Mouse (Mus musculus) brown adipose tissue, adult 24 weeks (tissue): ENCODE data around the gene Sema3b. TPM values are rescaled to one million over a fixed set of nuclear protein-coding genes. Genes with fewer than 3 reads are reported as not detected.

Source experiments
- H3K27ac ChIP-seq: fragments of 200-500 bp; replicated peaks from 2 replicates; pipeline ENCODE4 v1.5.1; 2012; ENCODE audit warnings: low read depth, mild to moderate bottlenecking, low read length
- H3K4me1 ChIP-seq: fragments of 200-500 bp; 2 replicates; pipeline ENCODE4 v1.6.1; 2012; ENCODE audit warnings: low read length, mixed read lengths; ENCODE audit not compliant: control insufficient read depth, insufficient read depth, insufficient read length
- H3K4me3 ChIP-seq: fragments of 200-500 bp; 2 replicates; pipeline ENCODE4 v1.5.1; 2012; ENCODE audit warnings: low read depth, mild to moderate bottlenecking, low read length, moderate library complexity; ENCODE audit not compliant: insufficient read depth
- polyA plus RNA-seq: library from polyadenylated mRNA; stranded (reverse); fragments of >200 nt; gene quantifications from 2 replicates; pipeline ENCODE4 v1.2.4, GENCODE M21; 2012; ENCODE audit not compliant: missing spikeins, insufficient read depth, insufficient read length

Sema3b gene
- polyA plus RNA-seq, 1 experiment = 3.3 TPM

DNA sequence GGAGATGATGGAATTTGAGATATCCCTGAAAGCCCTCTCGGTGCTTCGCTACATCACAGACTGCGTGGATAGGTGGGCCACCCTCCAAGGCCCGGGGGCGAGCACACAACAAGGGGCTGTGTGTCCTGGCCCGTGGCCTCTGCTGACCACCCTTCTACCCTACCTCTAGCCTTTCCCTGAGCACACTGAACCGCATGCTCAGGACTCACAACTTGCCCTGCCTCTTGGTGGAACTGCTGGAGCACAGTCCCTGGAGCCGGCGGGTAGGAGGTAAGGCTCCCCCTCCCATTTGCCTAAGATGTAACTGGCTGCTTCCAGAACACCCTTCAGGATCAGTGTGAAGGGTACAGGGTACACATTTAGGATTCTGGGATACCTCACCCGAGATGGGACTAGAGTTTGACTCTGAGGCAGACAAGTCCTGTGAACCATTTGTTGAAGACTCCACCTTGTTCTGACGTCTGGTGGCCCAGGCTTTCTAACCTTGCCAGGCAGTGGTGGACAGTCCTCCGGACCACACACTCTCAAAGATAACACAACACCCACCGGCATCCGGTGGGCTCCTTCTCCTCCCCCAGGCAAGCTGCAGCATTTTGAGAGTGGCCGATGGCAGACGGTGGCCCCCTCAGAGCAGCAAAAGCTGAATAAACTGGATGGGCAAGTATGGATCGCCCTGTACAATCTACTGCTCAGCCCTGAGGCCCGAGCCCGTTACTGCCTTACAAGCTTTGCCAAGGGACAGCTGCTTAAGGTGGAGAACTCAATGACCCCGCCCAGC is 59.5 kb downstream of the Sema3b start:
- peaks cover 10% of the 10 kb centered on the region for H3K4me1 ChIP-seq

DNA sequence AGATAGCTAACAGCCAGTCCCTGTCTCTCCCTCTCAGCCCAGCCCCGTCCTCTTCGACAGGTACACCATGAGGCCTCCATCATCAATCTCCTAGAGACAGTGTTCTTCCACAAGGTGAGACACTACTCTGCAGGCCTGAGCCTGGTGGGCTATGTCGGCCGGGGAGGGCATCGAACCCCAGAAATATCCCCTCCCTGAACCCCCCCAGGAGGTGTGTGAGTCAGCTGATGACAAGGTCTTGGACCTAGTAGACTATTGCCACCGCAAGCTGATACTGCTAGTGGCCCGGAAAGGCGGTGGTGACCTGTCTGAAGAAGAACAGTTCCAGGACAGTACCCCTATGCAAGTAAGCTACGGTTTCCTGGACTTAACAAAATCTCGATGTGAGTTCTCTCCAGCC is 60.2 kb downstream of the Sema3b start:
- Histone ChIP-seq H3K4me1 (peaks cover 10% of the 10 kb centered on the region), H3K27ac (no peak overlapping the region), H3K4me3 (no peak overlapping the region)

More for the DNA sequence above, 59.5 kb downstream of the Sema3b start:
- no peak overlapping the region for H3K4me3 ChIP-seq
- no peak overlapping the region for H3K27ac ChIP-seq

DNA sequence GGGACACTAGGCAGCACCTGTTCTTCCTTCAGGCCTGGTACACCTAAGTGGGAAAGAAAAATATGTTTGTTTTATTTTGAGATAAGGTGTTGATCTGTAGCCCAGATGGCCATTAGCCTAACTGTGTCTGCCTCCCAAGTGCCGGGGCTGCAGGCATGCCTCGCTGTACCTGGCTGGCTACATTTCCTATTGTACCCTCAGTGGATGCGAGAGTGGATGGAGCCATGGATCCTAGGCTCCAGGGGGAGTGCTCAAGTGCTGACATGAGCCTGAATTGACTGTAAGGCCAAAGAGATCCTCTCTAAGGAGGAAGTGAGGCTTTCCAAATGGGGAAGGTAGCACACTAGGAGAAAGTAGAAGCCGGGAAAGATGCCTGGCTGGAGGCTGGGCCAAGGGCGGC is 61.1 kb downstream of the Sema3b start:
- H3K4me3 ChIP-seq = no peak overlapping the region
- H3K27ac ChIP-seq = no peak overlapping the region
- H3K4me1 ChIP-seq = peaks cover 10% of the 10 kb centered on the region

Other genes with a start within 250 kb of the Sema3b start
- gene Cacna2d2, start 209.6 kb downstream of the Sema3b start, polyA plus RNA-seq = not detected in 2 replicates
- 11.9 and 14.1 TPM in 2 replicates for gene Tmem115, start 75.3 kb downstream of the Sema3b start, polyA plus RNA-seq
- gene Cyb561d2, start 67.0 kb downstream of the Sema3b start, polyA plus RNA-seq = 6.1 and 6.3 TPM in 2 replicates
- gene Nprl2, start 67.0 kb downstream of the Sema3b start, polyA plus RNA-seq = 19.2 and 22.5 TPM in 2 replicates
- not detected in 2 replicates for gene Zmynd10, start 61.9 kb downstream of the Sema3b start, polyA plus RNA-seq
- 10.9 and 15.2 TPM in 2 replicates for gene Rassf1, start 57.7 kb downstream of the Sema3b start, polyA plus RNA-seq
- gene Tusc2, start 46.0 kb downstream of the Sema3b start, polyA plus RNA-seq = 31.2 and 49.0 TPM in 2 replicates
- 14.1 and 14.2 TPM in 2 replicates for gene Hyal2, start 41.3 kb downstream of the Sema3b start, polyA plus RNA-seq
- gene Hyal1, start 32.3 kb downstream of the Sema3b start, polyA plus RNA-seq = 25.2 and 46.4 TPM in 2 replicates
- gene Naa80, start 30.3 kb downstream of the Sema3b start, polyA plus RNA-seq = 25.9 and 31.3 TPM in 2 replicates
- gene Hyal3, start 28.4 kb downstream of the Sema3b start, polyA plus RNA-seq = 0.63 TPM in 1 of 2 replicates, not detected in the other
- 21.6 and 23.7 TPM in 2 replicates for gene Ifrd2, start 21.6 kb downstream of the Sema3b start, polyA plus RNA-seq
- 87.2 and 112 TPM in 2 replicates for gene Gnai2, start 26.1 kb upstream of the Sema3b start, polyA plus RNA-seq
- 0.83 and 3.3 TPM in 2 replicates for gene Slc38a3, start 60.3 kb upstream of the Sema3b start, polyA plus RNA-seq
- not detected in 2 replicates for gene Gnat1, start 70.5 kb upstream of the Sema3b start, polyA plus RNA-seq
- gene Sema3f, start 101.2 kb upstream of the Sema3b start, polyA plus RNA-seq = 3.1 and 3.2 TPM in 2 replicates
- 37.4 and 47.2 TPM in 2 replicates for gene Rbm5, start 161.8 kb upstream of the Sema3b start, polyA plus RNA-seq